Mouse (Mus musculus) urinary bladder, postnatal 25 days (tissue): ENCODE measurements around the gene Mrpl42.
A peak's percentile ranks its signal among the peaks of the same experiment; 100 is the strongest.

Experiments used
- DNase-seq: peaks from one replicate; pipeline ENCODE4 v3.0.0; 2022; ENCODE audit warnings: low spot score

Gene Mrpl42

GRCm38 (mm10) chr10:95515293-95515931, 13.7 kb upstream of the Mrpl42 start:
- DNase-seq, result peak; percentile 45

GRCm38 (mm10) chr10:95514656-95515292, 13.0 kb upstream of the Mrpl42 start, which contains the start of gene Ube2n:
Gene Ube2n (plus strand): TSS chr10:95515145.
- peak; percentile 93 for DNase-seq

- no peak for DNase-seq
Observed at GRCm38 (mm10) chr10:95513768-95514556, 12.2 kb upstream of the Mrpl42 start.

GRCm38 (mm10) chr10:95512635-95513034, 10.9 kb upstream of the Mrpl42 start:
- DNase-seq, result no peak

GRCm38 (mm10) chr10:95509263-95509662, 7.5 kb upstream of the Mrpl42 start:
- no peak for DNase-seq

GRCm38 (mm10) chr10:95508793-95509192, 7.1 kb upstream of the Mrpl42 start:
- no peak for DNase-seq

GRCm38 (mm10) chr10:95508126-95508525, 6.4 kb upstream of the Mrpl42 start:
- no peak for DNase-seq

- DNase-seq, result no peak
Observed at GRCm38 (mm10) chr10:95504341-95504740, 2.6 kb upstream of the Mrpl42 start.

GRCm38 (mm10) chr10:95503443-95504235, 1.9 kb upstream of the Mrpl42 start:
- no peak for DNase-seq

GRCm38 (mm10) chr10:95501033-95501432, 707 bp downstream of the Mrpl42 start:
- DNase-seq, result no peak

GRCm38 (mm10) chr10:95494268-95494667, 7.5 kb downstream of the Mrpl42 start:
- DNase-seq, result no peak

- DNase-seq, result no peak
Observed at GRCm38 (mm10) chr10:95489653-95490052, 12.1 kb downstream of the Mrpl42 start.

- DNase-seq, result no peak
Observed at GRCm38 (mm10) chr10:95477516-95477915, 24.2 kb downstream of the Mrpl42 start.

- DNase-seq, result peak; percentile 88
Observed at GRCm38 (mm10) chr10:95475923-95476322, 25.8 kb downstream of the Mrpl42 start.

- no peak for DNase-seq
Observed at GRCm38 (mm10) chr10:95471889-95472547, 29.7 kb downstream of the Mrpl42 start.

- DNase-seq, result no peak
Observed at GRCm38 (mm10) chr10:95471186-95471585, 30.6 kb downstream of the Mrpl42 start.

GRCm38 (mm10) chr10:95468894-95469293, 32.8 kb downstream of the Mrpl42 start:
- DNase-seq, result no peak

GRCm38 (mm10) chr10:95465485-95465896, 36.2 kb downstream of the Mrpl42 start:
- no peak for DNase-seq

- no peak for DNase-seq
Observed at GRCm38 (mm10) chr10:95464527-95464926, 37.2 kb downstream of the Mrpl42 start.

- no peak for DNase-seq
Observed at GRCm38 (mm10) chr10:95462231-95462630, 39.5 kb downstream of the Mrpl42 start.

GRCm38 (mm10) chr10:95461053-95461553, 40.6 kb downstream of the Mrpl42 start:
- no peak for DNase-seq
